Mouse (Mus musculus) left cerebral cortex, adult 2 months (tissue): ENCODE measurements around the gene Ddx23. TPM values are rescaled to one million over a fixed set of nuclear protein-coding genes. Genes with fewer than 3 reads are reported as not detected.

ENCODE experiments used
- DNase-seq, 2 experiments: peaks; one replicate each; pipeline ENCODE4 v3.0.0; 2021 to 2022; ENCODE audit warnings: low spot score in 2 of 2, mixed read lengths in 1 of 2; ENCODE audit errors: extremely low spot score in 1 of 2
- H3K27ac ChIP-seq: fragments of 200-600 bp; 2 replicates; pipeline ENCODE4 v1.8.1; 2022
- H3K4me3 ChIP-seq: fragments of 200-600 bp; 2 replicates; pipeline ENCODE4 v1.8.1; 2022
- CTCF ChIP-seq: fragments of 200-600 bp; IDR thresholded peaks from 2 replicates; pipeline ENCODE4 v1.8.1; 2022; ENCODE audit warnings: antibody characterized with exemption, mild to moderate bottlenecking, moderate library complexity
- intact Hi-C: fragments of 180-260 bp; cut with DNase I; formaldehyde crosslinking; loops from one replicate; pipeline ENCODE4 v1.15.1; 2025
- total RNA-seq, 2 experiments: library from RNA; stranded (reverse); gene quantifications; 2 replicates each; pipeline ENCODE4 v1.2.3; 2021

Ddx23 gene
- total RNA-seq, 2 experiments from 2014 or later = 84.4 to 90.2 TPM

- no peak for DNase-seq
- TF ChIP-seq CTCF = no peak; the same call in 1 of the 2 replicates
- Histone ChIP-seq H3K27ac (no peak overlapping the region), H3K4me3 (no peak overlapping the region)
- intact Hi-C loops = no loop called here
Observed at GRCm38 (mm10) chr15:98685926-98686325, 23.2 kb upstream of the Ddx23 start.

- no peak for DNase-seq
- no peak overlapping the region for H3K4me3 ChIP-seq
- no peak overlapping the region for H3K27ac ChIP-seq
- intact Hi-C loops = no loop called here
- no peak for TF ChIP-seq CTCF
Observed at GRCm38 (mm10) chr15:98683746-98684145, 21.1 kb upstream of the Ddx23 start.

DNA sequence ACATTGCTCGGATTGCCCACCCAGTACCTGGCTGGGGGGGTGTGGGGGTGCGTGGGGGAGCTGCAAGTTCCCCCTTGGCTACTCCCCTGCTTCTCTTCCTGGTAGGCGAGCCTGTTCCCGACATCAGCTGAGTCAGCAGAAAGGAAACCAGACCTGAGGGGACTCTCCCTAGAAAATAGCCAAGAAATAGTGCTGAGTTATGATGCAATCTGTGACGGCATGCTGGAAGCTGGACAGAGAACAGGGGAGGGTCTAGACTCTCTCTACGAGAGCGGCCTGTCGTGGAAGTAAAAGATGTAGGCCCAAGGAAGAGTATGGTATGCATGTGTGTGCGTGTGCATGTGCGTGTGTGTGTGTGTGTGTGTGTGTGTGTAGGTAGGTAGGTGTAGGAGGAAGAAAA, 20.5 kb upstream of the Ddx23 start:
- DNase-seq = no peak
- Histone ChIP-seq H3K4me3 (no peak overlapping the region), H3K27ac (no peak overlapping the region)
- intact Hi-C loops = no loop called here
- TF ChIP-seq CTCF = no peak

DNA sequence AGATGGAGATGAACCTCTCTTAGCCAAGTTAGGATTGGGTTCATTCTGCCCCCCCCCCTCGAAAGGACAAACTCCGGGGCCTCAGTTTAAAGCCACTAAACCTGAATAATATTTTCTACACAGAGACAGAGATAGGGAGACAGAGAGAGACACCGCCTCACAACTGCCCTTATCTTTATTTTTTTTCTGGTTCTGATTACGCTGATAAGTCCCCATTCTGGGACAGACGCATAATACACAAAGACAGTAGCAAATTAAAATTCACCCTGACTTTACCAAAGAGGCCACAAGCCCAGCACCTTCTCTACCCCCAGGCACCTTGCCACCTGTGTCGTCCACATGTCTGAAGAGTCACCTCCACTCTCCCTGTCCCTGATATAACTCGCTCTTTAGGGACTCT, 18.9 kb upstream of the Ddx23 start:
- H3K4me3 ChIP-seq = no peak overlapping the region
- no peak overlapping the region for H3K27ac ChIP-seq
- intact Hi-C loops = no loop called here
- DNase-seq = no peak
- TF ChIP-seq CTCF = no peak

GRCm38 (mm10) chr15:98680660-98681059, 18.0 kb upstream of the Ddx23 start:
- intact Hi-C loops = no loop called here
- Histone ChIP-seq H3K4me3 (no peak overlapping the region), H3K27ac (no peak overlapping the region)
- TF ChIP-seq CTCF = no peak
- DNase-seq = no peak

GRCm38 (mm10) chr15:98677977-98678376, 15.3 kb upstream of the Ddx23 start:
- DNase-seq = no peak
- intact Hi-C loops = loop anchor here (2.0 kb wide), 1 partner anchor 21 kb away; no protein-coding TSS in a partner anchor
- H3K4me3 ChIP-seq = no peak overlapping the region
- H3K27ac ChIP-seq = no peak overlapping the region
- no peak for TF ChIP-seq CTCF

GRCm38 (mm10) chr15:98676940-98677728, 14.4 kb upstream of the Ddx23 start, which contains the start of gene Rnd1:
TSS of gene Rnd1 (minus strand) at chr15:98677461.
- peak; percentile 85 to 89 for DNase-seq
- peak within 1 kb of the TSS; percentile 60 for H3K27ac ChIP-seq
- no peak; the same call in 1 of the 2 replicates for TF ChIP-seq CTCF
- H3K4me3 ChIP-seq = peak within 1 kb of the TSS; percentile 81
- intact Hi-C loops = loop anchor here (2.0 kb wide), 1 partner anchor 22 kb away; no protein-coding TSS in a partner anchor

- Histone ChIP-seq H3K4me3 (peak overlapping the region; percentile 81), H3K27ac (peak overlapping the region; percentile 60)
- TF ChIP-seq CTCF = no peak
- no peak for DNase-seq
- intact Hi-C loops = loop anchor here (2.0 kb wide), 1 partner anchor 22 kb away; no protein-coding TSS in a partner anchor
Observed at GRCm38 (mm10) chr15:98676471-98676870, 13.8 kb upstream of the Ddx23 start.

DNA sequence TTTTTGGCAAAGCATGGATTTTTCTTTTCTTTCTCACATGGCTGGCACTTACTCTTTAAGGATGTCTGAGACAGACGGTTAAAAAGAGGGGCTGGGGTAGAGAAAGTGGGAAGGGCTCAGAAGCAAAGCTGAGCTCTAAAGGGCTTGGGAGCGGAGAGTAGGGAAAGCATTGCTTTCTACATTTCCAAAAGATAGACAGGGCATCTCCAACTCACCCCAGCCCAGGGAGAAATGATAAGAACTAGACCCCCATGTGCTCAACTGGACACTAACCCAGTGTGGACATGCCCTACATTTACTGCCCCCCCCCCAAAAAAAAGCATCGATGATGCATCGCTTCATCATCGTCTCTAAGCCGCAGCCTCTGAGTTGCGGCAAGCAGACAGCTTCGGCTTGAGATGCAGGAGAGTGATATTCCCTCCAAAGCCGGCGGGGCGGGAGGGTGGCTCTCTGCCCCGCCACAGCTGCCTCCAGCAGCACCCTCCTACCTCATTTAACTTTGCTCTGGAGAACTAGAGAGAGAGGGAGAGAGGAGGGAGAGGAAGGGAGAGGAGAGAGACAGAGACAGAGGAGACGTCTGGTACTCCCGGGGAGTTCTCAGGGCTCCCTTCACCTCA, 13.0 kb upstream of the Ddx23 start:
- peak overlapping the region; percentile 60 for H3K27ac ChIP-seq
- peak overlapping the region; percentile 81 for H3K4me3 ChIP-seq
- no peak for DNase-seq
- intact Hi-C loops = loop anchor here (2.0 kb wide), 1 partner anchor 23 kb away; no protein-coding TSS in a partner anchor
- TF ChIP-seq CTCF = no peak

- H3K27ac ChIP-seq = peak overlapping the region; percentile 60
- intact Hi-C loops = no loop called here
Observed at GRCm38 (mm10) chr15:98674994-98675545, 12.4 kb upstream of the Ddx23 start.

DNA sequence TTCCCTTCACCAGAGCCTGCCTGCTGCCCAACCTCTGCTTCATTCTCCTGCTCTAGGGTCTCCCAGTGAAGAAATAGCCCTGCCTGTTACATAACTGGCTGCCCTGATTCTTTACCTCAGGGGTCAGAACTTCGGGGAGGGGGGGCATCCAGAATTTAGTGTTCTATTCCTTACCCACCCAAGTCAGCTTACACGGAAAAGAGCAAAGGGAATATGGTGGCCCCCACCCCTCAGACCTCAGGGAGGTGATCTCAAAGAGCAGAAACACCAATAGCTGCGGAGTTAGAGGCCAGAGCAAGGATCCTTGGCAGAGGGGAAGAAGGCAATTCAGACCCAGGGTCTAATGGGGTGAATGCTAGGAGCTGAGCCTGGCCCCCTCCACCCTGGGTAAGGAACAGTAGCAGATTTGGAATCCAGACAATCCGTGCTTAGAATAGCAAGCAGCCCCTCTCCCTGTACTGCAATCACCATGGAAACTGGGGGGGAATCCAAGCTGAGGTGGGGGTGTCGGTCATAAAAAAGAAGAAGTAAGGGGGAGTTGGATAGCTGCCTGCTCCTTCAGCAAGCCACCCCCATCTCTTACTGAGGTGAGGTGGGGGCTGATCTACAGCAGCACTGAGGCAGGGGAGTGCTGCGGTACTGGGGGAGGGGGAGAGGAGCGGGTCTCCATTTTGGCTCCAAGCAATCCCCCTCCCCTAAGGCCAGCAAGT, 11.7 kb upstream of the Ddx23 start:
- TF ChIP-seq CTCF = no peak
- peak overlapping the region; percentile 81 for H3K4me3 ChIP-seq
- peak overlapping the region; percentile 70 for H3K27ac ChIP-seq
- intact Hi-C loops = no loop called here
- no peak for DNase-seq

More at GRCm38 (mm10) chr15:98674994-98675545, 12.4 kb upstream of the Ddx23 start:
- no peak for TF ChIP-seq CTCF
- no peak for DNase-seq
- H3K4me3 ChIP-seq = peak overlapping the region; percentile 81
